Mouse (Mus musculus) thymus, postnatal 25 days (tissue): Measurements from ENCODE around the gene Mllt11.

Experiments
- DNase-seq: peaks from one replicate; pipeline ENCODE4 v3.0.0; 2022

The Mllt11 gene

DNA sequence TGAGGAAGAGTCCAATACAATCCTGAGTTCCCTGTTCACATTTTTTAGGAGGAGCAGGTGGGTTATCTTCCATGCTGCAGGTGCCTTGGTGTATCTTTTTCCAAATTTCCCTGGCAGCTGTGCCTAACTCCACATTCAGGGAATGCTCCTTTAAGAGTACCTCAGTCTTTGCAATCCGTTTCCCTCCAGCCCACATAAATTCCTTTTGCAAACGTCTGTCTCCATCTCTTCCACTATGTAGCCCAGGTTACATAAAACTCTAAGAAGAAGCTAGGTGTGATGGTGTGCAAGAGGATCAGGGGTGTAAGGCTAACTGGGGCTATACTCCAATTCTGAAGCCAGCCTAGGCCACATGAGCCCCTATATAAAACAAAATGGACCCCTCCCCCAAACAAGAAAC, 11.1 kb upstream of the Mllt11 start:
- no peak for DNase-seq

DNA sequence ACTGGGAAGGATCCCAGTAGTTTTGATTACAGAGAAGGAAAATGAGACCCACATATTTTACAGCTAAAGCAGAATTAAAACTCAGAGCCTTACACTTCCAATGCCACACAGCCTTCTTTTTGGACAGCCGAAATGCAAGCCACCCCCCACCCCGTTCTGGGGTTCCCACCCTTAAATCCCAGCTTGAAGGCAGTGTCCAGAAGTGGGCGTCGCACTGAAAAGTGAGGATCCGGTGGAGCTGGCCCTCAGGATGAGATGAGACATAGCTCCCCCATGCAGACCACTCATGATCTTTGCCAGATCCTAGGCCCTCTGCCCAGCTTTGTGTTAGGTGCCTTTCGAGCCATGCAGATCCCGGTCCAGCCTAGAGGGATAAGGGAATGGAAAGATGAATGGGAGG, 9.5 kb upstream of the Mllt11 start, which contains the start of gene Gm128:
Gene Gm128, minus strand, starts transcription at position 101 of the 400 bp plus-strand sequence.
- DNase-seq: no peak

DNA sequence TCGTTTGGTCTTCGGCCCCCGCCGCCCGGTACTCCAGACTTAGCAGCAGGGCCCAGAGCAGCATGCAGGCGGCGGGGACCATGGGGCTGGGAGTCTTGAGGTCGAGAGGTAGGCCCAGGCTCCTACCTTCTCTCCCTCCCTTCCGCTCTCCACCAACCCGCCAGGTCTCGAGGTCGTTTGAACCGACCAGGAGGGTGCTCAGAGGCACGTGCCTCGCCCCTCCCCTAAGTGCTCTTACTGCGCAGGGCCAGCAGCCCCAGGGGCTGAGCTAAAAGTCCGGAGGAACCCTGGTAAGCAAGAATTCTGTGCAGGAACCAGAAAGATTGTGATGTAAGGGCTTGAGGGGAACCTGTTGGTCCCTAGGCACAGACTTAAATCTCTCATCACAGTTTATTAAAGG, 8.9 kb upstream of the Mllt11 start:
- DNase-seq: no peak

DNA sequence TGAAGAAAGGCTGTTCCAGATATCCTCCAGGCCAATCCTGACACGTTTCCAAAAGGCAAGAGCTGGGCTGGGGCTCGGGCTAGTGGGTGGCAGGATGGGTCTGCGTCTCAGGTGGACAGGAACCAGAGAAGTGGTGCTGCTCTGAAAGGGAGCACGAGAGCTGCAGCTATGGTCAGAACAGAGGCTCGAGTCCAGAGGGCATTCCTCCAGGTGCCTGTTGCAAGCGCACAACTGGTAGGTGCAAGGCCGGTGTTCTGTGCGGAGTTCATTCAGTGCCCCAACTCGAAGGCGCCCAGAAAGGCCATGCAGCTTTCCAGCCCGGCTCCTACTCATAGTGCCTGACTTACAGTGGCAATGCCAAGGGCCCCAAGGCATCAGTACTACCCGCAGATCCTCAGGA, 8.0 kb upstream of the Mllt11 start:
- DNase-seq: no peak

DNA sequence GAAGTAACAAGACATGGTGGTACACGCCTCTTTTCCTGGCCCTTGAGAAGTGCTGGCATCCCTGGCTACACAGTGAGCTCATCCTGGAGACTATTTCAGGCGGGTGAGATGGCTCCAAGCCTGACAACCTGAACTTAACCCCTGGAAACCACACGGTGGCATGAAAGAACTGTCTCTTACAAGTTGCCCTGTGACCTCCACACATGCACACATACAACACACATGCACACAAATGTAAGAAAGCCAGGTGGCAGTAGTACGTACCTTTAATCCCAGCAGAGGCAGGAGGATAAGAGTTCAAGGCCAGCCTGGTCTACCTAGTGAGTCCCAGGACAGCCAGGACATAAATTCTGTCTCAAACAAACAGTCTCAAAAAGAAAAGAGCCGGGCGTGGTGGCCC, 7.1 kb upstream of the Mllt11 start:
- no peak for DNase-seq

DNA sequence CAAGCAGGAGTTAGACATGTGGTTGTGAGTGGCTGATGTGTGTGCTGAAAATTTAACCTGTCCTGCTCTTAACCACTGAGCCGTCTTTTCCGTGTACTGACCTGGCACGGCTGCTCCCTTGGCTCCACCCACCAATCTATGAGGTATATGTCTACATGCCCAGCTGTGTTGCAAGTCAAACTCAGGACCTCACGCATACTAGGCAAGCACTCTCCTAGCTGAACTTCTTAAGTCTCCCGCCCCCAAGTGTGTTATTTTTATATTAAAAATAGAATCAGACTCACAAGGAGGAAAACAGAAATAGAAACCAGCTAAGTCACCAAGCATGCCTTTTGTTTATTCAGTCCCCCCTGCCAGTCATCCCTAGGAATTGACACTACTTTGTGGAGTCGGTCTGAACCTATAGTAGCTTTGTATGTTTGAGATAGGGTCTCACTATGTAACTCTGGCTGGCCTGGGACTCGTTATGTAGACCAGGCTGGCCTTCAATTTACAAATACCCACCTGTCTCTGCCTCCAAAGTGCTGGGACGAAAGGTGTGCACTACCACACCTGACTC, 5.6 kb upstream of the Mllt11 start:
- DNase-seq: no peak

DNA sequence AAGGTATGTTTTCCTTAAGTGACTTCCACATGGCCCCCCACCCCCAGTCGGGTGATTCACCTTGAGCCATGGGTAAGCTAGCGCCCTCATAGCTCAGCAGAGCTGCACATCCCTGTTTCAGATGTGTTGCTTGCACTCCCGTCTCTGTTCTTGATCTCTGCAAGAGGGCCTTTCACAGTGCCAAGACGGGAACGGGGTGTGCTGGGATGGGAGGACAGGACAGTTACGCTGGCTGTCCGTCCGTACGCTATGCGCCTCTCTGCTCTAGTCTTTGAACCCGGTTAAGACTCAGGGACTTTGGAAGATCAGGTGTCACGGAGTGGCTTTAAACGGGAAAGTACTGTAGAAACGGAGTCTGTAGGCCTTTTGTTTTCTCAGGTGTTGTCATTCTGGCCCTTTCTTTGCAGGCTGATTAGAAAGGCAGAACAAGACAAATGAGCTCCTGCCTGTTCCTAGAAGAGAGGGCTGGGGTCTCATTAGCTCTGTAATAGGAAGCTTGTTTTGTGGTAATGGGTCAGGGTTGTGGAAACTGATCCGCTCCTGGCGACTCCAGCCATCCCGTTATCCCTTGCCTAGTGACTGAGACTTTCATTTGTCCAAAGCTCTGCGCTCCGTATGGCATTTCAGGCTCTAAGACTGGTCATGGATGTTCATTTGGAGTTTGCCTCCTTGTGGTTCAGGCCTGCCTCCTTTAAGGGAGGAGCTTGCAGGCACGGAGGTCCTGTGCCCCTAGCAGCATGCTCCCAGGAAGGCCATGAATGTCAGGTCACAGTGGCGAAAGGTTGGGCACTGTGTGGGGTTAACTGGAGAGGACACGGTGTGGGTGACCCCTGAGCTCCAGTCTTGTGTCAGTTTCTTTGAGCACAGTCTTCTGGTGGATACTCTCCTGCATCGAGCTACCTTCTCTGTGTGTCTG, 3.7 kb upstream of the Mllt11 start:
- no peak for DNase-seq

DNA sequence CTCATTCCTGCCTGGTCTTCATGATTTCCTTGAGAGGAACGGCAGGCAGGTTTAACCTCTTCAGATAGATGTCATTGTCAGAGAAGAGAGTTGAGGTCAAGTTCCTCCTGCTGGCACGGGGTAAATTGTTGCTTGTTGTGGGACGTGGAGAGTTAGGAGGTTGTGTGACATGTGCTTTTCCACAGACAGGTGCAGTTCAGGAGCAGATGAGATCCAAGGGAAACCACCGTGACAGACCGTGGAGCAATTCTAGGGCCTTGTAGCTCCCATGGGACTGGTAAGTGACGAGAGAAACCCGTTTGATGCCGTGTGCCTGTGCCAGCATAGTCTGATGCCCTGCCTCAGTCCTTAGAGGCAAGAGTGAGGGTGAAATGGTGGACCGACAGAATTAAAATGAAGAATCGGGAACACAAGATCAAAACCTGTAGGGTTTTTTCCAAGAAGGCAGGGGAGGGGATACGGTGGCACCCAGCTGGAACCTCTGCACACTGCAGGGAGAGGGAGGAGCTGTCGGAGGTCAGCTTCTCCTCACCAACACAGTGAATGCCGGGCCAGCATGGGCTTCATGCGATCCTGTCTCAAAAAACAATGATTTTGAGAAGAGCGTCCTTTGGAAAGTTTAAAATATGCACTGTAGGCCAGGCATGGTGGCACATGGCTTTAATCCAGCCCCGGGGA, 1.5 kb upstream of the Mllt11 start:
- no peak for DNase-seq

DNA sequence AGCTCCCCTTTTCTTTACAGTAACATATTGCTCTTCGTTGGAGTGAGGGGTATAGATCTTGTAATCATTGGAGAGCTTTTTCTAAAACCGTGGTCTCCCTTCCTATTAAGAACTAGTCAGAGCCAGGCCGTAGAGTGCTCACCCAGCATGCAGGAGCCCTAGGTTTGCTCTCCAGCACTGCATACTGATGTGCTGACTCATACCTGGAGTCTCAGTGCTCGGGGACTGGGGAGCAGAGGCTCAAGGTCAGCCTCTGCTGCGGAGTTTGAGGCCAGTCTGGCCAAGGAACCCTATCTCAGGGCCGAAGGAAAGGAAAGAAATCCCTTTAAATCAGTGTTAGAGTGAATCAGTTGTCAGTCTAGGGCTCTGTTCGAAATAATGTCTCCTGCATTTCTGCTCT, 800 bp upstream of the Mllt11 start:
- no peak for DNase-seq

DNA sequence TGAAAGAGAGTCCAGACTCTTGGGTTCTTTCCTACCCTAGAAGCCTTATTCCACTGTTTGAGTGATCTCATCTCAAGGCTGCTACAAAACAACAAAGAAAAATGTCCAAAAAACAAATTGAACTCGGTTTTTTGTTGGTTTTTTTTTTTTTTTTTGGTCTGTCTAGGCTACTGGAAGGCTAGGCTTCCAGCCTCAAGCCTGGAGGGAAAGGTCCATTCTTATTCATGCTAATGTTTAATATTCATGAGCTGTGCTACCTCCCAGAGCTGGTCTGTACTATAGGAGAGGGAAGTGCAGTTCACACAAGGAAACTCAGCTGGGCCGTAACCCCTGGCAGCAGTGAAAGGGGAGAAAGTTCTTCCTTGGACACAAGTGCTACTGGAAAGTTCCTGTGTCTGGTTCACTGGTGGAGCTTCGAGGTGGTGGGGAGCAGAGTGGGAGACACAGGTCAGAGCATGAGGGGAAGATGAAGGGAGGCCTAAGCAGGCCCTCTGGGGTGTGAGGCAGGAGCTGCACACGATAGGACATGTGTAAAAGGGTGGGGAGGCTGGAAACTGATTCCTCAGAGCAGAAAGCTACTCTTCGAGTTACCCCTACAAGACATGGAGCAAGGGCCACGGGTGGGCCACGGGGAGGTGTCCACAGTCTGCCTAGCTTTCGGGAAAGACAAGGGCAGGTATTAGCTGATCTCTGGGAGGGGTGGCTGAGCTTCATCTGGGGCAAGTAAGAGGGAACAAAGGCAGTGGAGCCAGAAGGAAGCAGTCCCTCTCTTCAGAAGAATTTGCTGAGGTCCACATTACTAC, 1.3 kb downstream of the Mllt11 start:
- peak; percentile 55 for DNase-seq

DNA sequence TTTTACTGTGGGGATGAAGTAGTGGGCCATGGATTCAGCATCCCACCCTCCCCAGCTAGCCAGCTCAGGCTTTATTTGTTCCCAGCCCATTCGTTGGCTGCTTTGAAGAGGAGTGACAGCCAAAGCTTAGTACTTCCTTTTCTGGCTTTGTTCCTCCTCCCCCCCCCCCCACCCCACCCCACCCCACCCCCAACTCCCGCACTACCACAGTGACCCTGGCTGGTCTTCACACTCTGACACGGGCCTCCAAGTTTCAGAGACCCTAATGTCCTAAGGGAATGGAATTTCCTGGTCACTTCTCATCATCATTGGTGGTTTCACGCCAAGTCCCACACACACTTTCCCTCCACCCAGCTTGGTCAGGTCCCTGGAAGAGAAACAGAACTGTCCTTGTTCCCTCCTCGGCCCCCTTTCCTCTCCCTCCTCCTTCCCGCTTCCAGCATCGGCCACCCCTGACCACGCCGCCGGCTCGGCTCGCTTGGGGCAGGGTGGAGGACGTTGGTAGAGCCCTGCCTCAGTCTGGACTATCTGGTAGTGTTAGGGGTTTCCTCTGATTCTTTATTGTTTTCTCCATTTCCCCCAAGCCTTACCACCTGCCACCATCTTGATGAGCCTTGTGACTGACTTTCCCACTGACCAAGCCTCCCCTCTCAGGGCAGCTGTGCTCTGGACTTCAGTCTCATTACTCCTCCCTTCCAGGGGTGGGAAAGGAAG, 2.0 kb downstream of the Mllt11 start:
- peak; percentile 48 for DNase-seq

DNA sequence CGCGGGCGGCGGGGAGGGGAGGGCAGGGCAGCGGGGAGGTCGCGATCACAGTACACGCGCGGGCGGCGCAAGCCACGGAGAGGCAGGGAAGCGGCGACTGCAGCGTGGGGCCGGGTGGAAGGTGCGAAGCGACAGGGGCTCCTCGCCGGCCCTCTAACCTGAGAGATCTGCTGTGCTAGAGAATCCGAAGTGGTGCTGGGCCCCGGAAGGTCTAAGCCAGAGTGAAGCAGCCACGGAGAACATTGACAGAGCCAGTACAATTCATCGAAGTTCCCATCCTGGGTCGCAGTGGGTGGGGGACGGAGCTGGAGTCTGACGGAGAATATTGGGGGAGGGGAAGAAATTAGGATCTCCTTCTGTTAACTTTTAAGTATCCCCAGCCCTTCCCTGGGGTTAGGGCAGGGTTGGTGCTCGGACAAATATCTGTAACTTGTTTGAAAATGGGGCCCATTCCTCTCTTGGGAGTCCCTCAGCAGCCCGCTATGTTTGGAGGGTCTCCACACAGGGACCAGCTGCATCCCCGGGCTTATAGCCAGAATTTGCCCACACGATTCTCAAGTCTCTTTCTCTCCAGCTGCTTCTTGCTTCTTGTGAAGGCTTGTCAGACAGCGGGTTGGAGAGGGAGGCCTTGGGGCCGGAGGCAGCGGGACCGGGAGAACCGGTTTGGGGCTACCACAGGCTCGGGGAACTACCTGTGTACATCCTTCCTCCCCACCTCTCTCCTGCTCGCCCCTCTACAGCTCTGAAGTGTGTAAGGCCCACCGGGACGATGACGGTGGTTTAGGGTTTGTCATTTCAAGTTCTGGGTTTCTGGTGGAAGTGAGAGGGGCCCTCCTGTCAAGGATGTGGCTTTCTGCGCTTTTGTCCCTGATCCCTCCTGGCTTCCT, 2.8 kb downstream of the Mllt11 start:
- DNase-seq: peak; percentile 64

DNA sequence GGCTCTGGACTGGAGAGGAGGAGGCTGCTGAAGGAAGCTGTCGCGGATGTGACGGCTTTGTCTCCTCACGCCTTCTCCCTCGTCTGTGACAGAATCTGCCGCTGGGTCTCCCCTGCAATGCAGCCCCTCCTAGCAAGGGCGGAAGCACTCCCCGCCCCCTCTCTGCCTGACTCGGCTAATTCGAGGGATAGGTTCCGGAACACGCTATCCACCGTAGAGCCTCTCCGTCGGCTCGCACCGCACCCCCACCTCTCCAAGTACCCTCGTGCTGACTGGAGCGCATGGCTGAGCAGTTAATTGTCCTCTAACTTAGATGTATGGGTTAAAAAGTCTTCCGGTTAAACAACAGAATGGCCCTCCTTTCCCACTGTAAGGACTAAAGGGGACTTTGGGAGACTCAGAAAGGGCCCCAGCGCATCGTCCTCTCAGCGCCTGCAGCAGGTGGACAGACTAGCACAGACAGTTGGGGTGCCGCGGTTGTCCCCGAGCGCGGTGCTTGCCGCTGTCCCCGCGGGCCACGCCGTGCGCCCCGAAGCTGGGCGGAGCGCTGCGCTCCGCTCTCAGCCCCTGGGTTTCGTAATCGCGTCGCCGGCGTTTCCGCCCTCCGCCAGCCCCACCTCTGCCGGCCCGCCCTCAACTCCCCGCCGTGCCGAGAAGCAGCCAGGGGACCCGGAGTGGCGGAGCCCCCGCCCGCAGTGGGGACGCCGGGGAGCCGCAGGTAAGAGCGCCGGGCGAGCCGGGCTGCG, 3.6 kb downstream of the Mllt11 start, which contains the start of gene Cdc42se1:
Gene Cdc42se1, plus strand, starts transcription at position 585 of the 746 bp plus-strand sequence.
- peak; percentile 93 for DNase-seq

DNA sequence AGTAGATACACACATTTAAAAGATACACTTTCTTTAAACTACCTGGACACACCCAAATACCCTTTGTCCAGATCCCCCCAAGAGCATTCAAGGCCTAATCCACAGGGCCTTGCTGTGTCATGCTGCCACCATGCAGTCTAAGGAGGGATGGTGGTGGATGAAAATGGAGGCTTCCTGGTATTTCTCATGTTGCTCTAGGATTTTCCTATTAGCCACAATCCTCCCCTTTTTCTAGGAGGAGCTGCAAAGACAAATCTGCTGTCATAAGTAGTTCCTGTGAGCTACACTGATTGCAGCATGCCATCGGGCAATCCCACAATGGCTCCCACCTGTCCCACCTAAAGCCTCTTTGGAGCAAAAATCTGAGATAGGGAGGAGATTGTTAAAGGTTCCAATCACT, 4.8 kb downstream of the Mllt11 start:
- DNase-seq: no peak

DNA sequence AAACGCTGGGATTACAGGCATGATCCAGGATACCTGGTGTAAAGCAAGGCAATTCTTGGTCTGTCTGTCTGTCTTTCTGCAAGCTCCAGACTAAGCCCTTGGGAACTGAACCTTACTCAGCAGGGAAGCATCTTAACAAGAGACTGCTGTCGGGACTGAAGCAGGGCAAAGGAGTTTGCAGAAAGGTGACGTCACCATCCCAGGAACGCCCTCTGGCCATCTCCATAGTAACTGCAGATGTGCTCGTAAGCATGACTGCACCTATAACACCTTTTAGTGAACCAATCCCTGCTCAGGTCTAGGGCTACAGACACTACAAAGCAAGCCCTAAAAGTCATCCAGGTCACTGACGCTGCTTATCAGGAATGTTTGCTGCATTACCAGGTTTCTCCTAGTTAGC, 7.7 kb downstream of the Mllt11 start:
- no peak for DNase-seq

DNA sequence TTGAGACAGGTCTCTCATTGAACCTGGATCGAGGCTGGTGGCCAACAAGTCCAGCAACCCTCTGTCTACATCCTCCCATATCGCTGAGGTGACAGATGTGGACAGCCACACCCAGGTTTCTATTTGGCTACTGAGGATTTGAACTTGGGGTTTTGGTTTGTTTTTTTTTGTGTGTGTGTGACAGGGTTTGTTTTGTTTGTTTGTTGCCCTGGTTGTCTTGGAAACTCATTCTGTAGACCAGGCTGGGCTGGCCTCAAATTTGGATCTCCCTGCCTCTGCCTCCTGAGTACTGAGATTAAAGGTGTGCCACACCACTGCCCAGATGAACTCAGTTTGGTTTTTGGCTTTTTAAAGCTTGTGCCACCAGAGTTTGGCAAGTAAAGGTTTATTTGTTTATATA, 8.9 kb downstream of the Mllt11 start:
- DNase-seq: no peak

DNA sequence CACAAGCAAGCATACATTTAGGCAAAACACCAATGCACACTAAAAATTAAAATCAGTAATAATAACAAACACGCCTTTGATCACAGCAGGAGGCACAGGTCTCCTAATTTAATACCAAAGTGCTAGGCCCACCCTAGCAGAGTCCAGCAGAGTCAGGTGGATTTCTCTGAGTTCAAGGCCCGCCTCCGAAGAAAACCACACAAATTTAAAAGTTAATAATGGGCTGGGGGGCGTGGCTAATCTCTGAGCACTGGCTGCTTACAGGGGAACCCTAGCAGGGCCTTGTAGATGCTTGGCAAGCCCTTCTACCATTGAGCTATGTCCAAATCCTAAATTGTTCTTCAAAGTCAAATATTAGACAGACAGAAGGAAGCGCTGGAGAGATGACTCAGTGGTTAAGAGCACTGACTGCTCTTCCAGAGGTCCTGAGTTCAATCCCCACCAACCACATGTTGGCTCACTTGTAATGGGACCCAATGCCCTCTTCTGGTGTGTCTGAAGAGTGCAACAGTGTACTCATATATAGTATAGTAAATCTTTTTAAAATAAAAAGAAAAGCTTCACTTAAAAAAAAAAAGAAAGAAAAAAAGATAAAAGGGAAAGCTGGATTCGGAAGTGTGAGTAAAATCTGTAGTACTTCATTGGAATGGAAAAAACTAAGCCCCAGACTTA, 13.4 kb downstream of the Mllt11 start:
- DNase-seq: no peak

DNA sequence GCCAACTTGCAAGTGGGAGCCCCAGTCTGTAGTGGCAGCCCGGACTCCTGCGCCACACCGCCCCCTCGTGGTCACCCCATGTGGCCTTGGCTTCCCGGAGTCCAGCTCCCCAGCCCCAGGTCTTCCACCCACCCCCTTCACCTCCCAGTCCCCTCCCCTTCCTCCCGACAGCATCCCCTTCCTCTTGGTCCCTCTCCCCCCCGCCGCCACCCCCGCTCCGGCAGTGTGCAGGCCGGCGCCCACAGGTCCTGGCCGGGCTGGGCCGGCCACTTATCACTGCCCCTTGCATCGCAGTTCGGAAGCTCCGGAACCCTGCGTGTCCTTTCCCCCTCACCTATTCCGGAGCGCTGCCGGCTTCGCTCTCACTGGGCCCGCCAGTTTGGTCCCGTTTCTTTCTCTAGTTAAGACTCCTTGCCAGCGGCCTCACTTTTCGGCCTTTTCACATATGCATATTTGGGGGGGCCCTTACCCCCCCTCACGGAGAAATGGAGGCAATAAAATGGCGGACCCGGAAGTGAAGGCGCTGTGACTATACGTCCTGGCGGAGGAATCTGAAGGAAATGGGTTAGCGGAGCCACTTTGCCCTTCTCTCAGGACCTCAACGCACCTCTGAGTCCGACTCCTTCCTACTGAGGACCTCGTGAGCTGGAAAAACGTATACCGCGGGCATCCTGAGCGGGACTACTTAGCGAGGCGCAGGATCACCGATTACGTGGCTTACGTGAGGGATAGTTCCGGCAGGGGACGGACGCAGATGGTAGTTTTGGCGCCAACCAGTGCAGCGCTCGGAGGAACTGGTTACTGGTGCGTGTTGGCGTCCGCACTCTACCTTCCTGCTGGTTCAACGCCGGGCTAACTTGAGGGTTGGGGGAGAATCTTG, 14.5 kb downstream of the Mllt11 start, which contains the start of gene Gabpb2:
Gene Gabpb2, minus strand, starts transcription at position 662 of the 880 bp plus-strand sequence.
- peak; percentile 98 for DNase-seq
